Mouse (Mus musculus) erythroblast, embryonic 14.5 days (primary cell): Measurements from ENCODE around the gene Map3k13. TPM values are rescaled to one million over a fixed set of nuclear protein-coding genes. Genes with fewer than 3 reads are reported as not detected.
"Not testable (repeated sequence)": the region's sequence is repeated elsewhere in the genome, so short reads cannot be mapped to it uniquely, and the experiment has no call there.

Experiments used
- H3K27me3 ChIP-seq: 2 replicates; pipeline ENCODE4 v1.6.1; 2012; ENCODE audit warnings: inconsistent platforms; ENCODE audit not compliant: control insufficient read depth
- H3K36me3 ChIP-seq: 2 replicates; pipeline ENCODE4 v1.6.1; 2012; ENCODE audit warnings: mild to moderate bottlenecking, inconsistent platforms; ENCODE audit not compliant: control insufficient read depth
- H3K4me1 ChIP-seq: 2 replicates; pipeline ENCODE4 v1.6.1; 2012; ENCODE audit warnings: inconsistent platforms; ENCODE audit not compliant: control insufficient read depth
- H3K4me3 ChIP-seq: replicated peaks from 2 replicates; pipeline ENCODE3; 2012; ENCODE audit warnings: moderate library complexity, mild to moderate bottlenecking, inconsistent platforms
- H3K9me3 ChIP-seq: 2 replicates; pipeline ENCODE4 v1.6.1; 2012; ENCODE audit warnings: low read length, inconsistent platforms, mixed read lengths; ENCODE audit not compliant: control insufficient read depth
- GATA1 ChIP-seq: IDR thresholded peaks from 2 replicates; pipeline ENCODE4 v1.6.1; 2012; ENCODE audit warnings: low read length, inconsistent platforms, mixed read lengths
- TAL1 ChIP-seq: IDR thresholded peaks from 3 replicates; pipeline ENCODE4 v1.6.1; 2012; ENCODE audit warnings: low read length, inconsistent platforms, mixed read lengths
- polyA plus RNA-seq: library from polyadenylated mRNA; stranded (reverse); fragments of >175 nt; gene quantifications from 2 replicates; pipeline ENCODE4 v1.2.3, GENCODE M21; 2012

Gene Map3k13
- polyA plus RNA-seq, 1 experiment, result 0.01 TPM

DNA sequence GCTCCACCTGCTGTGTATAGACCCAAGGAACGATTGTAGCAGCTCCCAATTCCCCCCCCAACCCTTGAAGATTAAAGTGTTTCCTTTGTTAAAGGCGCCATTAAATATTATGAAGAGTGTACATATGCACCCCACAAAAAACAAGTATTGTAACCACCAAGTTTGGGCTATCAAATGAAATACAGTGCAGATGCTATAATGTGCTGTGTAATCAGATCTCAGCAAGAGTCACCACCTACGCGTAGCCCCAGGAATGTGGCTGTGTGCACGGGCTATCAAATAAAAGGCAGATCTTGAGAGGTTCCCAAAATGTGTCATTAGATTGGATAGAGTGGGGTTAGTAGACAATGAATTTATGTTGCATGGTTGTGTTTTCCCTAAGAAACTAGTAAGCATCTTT, 925 bp downstream of the Map3k13 start:
- H3K27me3 ChIP-seq, result no peaks in the 10 kb centered on the region
- peaks cover 52% of the 10 kb centered on the region for H3K4me1 ChIP-seq
- no peaks in the 10 kb centered on the region for H3K9me3 ChIP-seq
- no peak; the same call in 1 of the 2 replicates for TF ChIP-seq GATA1
- no peak for TF ChIP-seq TAL1
- peak overlapping the region; percentile 90 for H3K4me3 ChIP-seq
- H3K36me3 ChIP-seq, result peaks cover 34% of the 10 kb centered on the region

DNA sequence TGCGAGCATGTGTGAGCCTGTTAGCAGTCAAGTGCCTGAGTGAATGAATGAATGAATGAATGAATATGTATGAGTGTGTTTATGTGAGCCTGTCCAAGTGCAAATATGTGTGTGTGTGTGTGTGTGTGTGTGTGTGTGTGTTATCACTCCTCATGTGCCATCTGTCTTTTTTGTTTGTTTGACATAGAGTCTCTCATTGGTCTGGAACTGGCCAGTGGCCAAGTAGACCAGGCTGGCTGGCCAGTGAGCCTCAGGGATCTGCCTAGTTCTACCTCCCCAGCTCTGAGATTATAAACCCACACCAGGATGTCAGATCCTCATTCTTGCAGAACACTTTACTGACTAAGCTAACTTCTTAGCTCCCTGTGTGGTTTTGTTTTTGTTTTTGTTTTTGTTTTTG, 10.1 kb downstream of the Map3k13 start:
- H3K9me3 ChIP-seq, result no peaks in the 10 kb centered on the region
- peaks cover 85% of the 10 kb centered on the region for H3K36me3 ChIP-seq
- no peak for TF ChIP-seq TAL1
- no peak for TF ChIP-seq GATA1
- H3K4me1 ChIP-seq, result no peaks in the 10 kb centered on the region
- no peak overlapping the region for H3K4me3 ChIP-seq
- no peaks in the 10 kb centered on the region for H3K27me3 ChIP-seq

DNA sequence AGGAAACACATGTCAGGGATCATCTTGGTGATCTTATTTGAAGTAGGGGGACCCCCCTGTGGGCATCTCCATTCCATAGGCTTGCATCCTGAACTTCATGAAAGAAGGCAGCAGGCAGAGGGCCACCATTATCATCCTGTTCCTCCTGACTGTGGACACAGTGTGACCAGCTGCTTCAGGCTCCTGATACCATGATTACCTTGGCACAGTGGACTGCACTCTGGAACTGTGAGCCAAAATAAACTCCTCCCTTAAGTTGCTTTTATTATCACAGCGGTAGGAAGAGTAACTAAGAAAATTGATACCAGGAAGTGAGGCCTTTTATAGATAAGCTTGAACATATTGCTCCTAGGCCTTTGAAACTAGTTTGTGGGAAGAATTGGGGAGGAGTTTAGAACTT, 12.7 kb downstream of the Map3k13 start:
- TF ChIP-seq TAL1 (no peak), GATA1 (no peak)
- Histone ChIP-seq H3K9me3 (no peaks in the 10 kb centered on the region), H3K4me3 (no peak overlapping the region), H3K36me3 (peaks cover 81% of the 10 kb centered on the region), H3K27me3 (no peaks in the 10 kb centered on the region), H3K4me1 (peaks cover 2% of the 10 kb centered on the region)

DNA sequence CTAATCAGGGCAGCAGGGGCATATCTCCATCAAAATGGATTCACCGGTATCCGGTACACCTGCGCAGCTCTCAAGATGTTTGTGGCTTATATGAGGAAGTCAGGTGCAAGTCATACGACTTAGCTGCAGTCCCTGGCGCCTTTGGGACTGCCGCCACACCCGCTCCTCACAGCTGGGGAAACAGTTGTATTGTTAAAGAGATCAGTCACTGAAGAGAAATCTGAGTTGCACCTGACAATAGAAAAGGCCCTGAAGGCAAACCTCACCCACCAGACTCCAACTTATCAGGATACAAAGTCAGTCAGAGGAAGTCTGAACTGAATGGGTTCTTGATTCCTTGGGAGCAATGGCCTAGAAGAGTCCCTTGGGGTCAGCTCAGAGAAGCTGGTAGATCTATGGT, 13.6 kb downstream of the Map3k13 start:
- H3K27me3 ChIP-seq, H3K4me1 ChIP-seq, H3K4me3 ChIP-seq, H3K9me3 ChIP-seq: not testable (repeated sequence)
- H3K36me3 ChIP-seq, result peaks cover 74% of the 10 kb centered on the region

DNA sequence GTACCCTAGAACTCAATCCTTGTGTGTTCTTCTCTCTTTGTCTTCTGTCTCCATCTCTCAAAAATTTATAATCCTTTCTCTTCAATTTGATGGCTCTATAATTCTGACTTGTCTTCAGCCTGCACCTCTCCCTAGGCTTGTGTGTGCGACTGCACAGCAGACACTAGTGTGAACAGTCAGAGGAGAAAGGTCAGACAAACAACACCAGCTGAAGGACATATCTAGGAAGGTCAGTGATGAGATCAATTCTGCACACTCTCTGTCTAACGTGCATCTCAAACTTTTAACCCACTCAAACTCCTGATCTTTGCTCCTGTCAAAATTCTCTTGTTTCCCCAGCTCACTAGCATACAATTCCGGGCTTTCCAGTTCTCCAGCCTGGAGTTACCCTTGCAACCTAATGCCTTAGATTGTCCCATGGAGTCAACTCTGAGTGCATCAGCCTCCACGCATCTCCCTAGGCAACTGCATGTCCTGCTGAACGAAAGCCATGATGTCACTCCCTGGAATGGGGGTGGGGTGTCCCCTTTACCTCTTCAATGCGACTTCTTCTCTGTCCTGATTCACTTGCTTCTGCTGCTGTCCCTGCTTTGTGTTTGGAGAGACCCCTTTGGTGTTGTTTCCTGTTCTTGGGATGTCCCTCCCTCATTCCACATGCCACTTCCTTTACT, 19.2 kb downstream of the Map3k13 start:
- Histone ChIP-seq H3K27me3 (no peaks in the 10 kb centered on the region), H3K4me3 (no peak overlapping the region), H3K4me1 (peaks cover 9% of the 10 kb centered on the region), H3K36me3 (peaks cover 27% of the 10 kb centered on the region), H3K9me3 (no peaks in the 10 kb centered on the region)
- no peak for TF ChIP-seq TAL1
- TF ChIP-seq GATA1, result no peak

DNA sequence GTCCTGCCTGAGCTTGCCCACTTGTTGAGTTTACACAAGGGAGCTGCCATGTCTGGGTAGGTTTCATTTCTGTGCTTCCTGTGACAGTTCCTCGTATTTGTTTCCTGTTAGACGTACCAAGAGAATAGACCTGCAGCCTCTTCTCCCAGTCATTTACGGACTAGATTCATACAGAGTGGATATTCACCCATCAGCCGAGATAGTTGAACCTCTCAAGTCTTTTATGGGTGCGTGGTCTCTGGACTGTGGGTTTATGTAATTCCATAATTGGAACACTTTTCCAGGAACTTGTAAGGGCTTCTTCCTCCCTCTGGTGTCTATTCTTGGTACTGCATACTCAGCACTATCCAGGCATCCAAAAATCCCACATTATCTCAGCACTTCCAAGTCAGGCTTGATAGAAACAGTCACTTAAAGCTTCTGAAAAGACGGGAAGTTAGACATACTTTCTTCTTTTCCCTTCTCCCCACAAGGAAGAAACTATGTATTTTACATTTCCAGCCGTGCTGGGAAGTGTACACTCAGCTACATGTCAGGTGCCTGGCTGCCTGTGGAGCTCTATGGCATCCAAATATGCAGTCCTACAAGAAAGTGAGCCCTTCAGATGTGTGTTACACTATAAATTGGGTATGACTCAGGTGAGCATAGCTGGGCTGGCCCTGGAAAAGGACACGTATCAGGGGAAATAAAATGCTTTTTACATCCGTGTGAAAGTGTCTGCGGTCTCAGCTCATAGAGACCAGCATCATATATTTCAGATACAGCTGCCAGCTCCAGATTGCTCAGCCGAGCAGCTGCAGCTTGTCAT, 20.9 kb downstream of the Map3k13 start:
- Histone ChIP-seq H3K27me3 (no peaks in the 10 kb centered on the region), H3K36me3 (peaks cover 9% of the 10 kb centered on the region), H3K4me1 (peaks cover 15% of the 10 kb centered on the region), H3K9me3 (no peaks in the 10 kb centered on the region), H3K4me3 (no peak overlapping the region)
- TF ChIP-seq GATA1 (no peak), TAL1 (no peak)

DNA sequence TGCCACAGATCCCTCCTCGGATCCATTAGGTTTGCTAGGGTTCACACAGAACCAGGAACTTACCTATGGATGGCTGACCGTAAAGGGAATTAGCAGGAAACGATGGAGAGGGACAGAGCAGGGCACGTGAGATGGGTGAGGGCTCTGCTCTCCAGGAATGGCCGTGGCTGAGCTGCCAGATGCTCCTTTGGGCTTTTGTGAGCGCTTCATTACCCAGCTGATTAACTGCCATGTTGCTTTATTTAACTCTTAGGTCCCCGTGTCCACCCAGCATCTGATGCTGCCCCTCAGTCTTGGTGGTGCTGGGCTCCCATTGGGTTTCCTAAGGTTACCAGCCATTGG, 21.5 kb downstream of the Map3k13 start:
- Histone ChIP-seq H3K4me3 (no peak overlapping the region), H3K9me3 (no peaks in the 10 kb centered on the region), H3K36me3 (peaks cover 4% of the 10 kb centered on the region), H3K27me3 (no peaks in the 10 kb centered on the region), H3K4me1 (peaks cover 17% of the 10 kb centered on the region)
- TF ChIP-seq GATA1 (no peak), TAL1 (no peak)

DNA sequence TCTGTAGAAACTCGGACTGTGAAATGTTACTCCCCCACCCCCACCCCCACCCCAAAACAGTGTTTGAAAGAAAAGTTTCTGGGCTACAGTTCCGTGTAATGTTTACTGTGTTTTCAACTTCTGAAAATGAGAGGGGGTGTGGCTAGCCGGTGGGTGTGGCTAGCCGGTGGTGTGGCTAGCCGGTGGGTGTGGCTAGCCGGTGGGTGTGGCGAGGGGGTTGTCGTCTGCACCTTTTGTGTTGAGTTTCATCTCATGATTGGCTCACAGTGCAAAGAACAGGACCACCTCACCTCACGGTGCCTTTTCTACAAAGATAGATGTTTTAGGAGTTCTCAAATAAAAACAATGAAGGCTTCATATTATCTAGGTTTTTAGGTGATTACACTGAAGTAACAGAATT, 24.0 kb downstream of the Map3k13 start:
- Histone ChIP-seq H3K4me1 (peaks cover 15% of the 10 kb centered on the region), H3K27me3 (no peaks in the 10 kb centered on the region), H3K36me3 (no peaks in the 10 kb centered on the region; the same call in 1 of the 2 replicates), H3K4me3 (no peak overlapping the region), H3K9me3 (no peaks in the 10 kb centered on the region)
- TF ChIP-seq GATA1, result no peak

DNA sequence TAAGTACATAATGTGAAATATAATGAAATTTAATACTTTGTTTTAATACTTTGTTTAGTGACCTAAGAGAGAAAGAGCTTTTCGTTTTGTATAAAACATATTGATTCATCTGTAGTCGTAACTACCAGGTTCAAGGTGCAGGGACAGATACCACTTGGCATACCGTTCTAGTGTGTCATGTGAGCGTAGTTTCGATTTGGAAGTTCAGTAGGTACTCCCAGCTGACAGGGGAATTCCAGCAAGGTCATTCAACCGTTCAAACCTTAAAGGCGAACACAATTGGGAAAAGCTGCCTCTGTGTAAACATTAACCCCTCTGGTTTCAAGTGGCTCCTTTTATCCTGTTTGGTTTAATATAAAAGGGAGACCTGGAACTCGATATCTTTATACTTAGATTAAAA, 24.5 kb downstream of the Map3k13 start:
- no peaks in the 10 kb centered on the region; the same call in 1 of the 2 replicates for H3K36me3 ChIP-seq
- H3K4me3 ChIP-seq, result no peak overlapping the region
- TF ChIP-seq TAL1, result no peak
- TF ChIP-seq GATA1, result no peak
- H3K27me3 ChIP-seq, result no peaks in the 10 kb centered on the region
- H3K4me1 ChIP-seq, result peaks cover 15% of the 10 kb centered on the region
- H3K9me3 ChIP-seq, result no peaks in the 10 kb centered on the region

DNA sequence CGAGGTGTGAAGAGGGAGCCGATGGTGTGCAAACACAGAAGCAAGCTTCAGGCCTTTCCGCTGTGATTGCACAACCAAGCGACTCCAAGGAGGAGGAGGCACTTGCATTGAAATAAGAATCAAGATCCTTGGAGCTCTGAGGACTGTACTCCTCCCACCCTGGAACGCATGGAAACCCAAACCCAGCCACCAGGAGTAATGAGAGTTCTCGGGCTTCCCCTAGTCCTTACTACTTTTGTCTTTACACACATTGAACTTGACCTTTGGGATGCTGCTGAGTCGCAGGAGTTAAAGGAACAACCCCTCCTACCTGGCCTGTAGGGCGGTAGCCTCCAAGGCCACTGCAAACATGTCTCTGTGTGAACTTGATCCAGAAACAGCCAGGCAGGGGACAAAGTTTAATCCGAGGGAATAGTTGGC, 31.5 kb downstream of the Map3k13 start:
- Histone ChIP-seq H3K9me3 (no peaks in the 10 kb centered on the region), H3K4me3 (no peak overlapping the region), H3K27me3 (no peaks in the 10 kb centered on the region), H3K4me1 (no peaks in the 10 kb centered on the region), H3K36me3 (no peaks in the 10 kb centered on the region)
- no peak for TF ChIP-seq TAL1
- no peak for TF ChIP-seq GATA1
